Mouse (Mus musculus) G1E (cell line): Measurements from ENCODE around the gene Ttc7. TPM values are rescaled to one million over a fixed set of nuclear protein-coding genes. Genes with fewer than 3 reads are reported as not detected.

Experiments
- ATAC-seq: 2 replicates; pipeline ENCODE4 v1.8.0; 2016; ENCODE audit warnings: mild to moderate bottlenecking; ENCODE audit not compliant: insufficient number of reproducible peaks, poor library complexity, low FRiP score, severe bottlenecking; ENCODE audit errors: extremely low read depth
- DNase-seq: peaks from one replicate; pipeline ENCODE4 v3.0.0; 2012; ENCODE audit warnings: low spot score
- H3K27me3 ChIP-seq: 2 replicates; pipeline ENCODE4 v1.6.1; 2012; ENCODE audit warnings: mild to moderate bottlenecking, low read length, inconsistent platforms; ENCODE audit not compliant: insufficient read depth
- H3K36me3 ChIP-seq: replicated peaks from 2 replicates; pipeline ENCODE3; 2012; ENCODE audit warnings: mild to moderate bottlenecking, inconsistent platforms
- H3K4me1 ChIP-seq: 2 replicates; pipeline ENCODE4 v1.6.1; 2012; ENCODE audit warnings: low read depth, low read length, inconsistent platforms, mixed read lengths; ENCODE audit not compliant: insufficient read depth
- H3K4me3 ChIP-seq: 2 replicates; pipeline ENCODE4 v1.5.1; 2012; ENCODE audit warnings: low read depth, mild to moderate bottlenecking, inconsistent platforms, low read length, moderate library complexity, mixed read lengths
- H3K9me3 ChIP-seq: replicated peaks from 2 replicates; pipeline ENCODE4 v1.6.1; 2012; ENCODE audit warnings: inconsistent platforms
- CTCF ChIP-seq: IDR thresholded peaks from 2 replicates; pipeline ENCODE4 v1.5.1; 2012; ENCODE audit warnings: low read depth, low read length, inconsistent platforms, mixed read lengths
- GATA1 ChIP-seq: IDR thresholded peaks from 2 replicates; pipeline ENCODE4 v1.6.1; 2012; ENCODE audit warnings: borderline replicate concordance, low read length, inconsistent platforms, mixed read lengths
- GATA2 ChIP-seq: IDR thresholded peaks from 2 replicates; pipeline ENCODE4 v1.6.1; 2012; ENCODE audit warnings: low read depth, low read length, inconsistent platforms, borderline replicate concordance
- POLR2AphosphoS5 ChIP-seq: IDR thresholded peaks from 2 replicates; pipeline ENCODE4 v1.6.1; 2012; ENCODE audit warnings: low read depth, low read length, inconsistent platforms; ENCODE audit not compliant: insufficient replicate concordance
- TAL1 ChIP-seq: conservative IDR thresholded peaks from 2 replicates; pipeline ENCODE4 v1.6.1; 2012; ENCODE audit warnings: low read depth, low read length, inconsistent platforms, mixed read lengths
- polyA plus RNA-seq: library from polyadenylated mRNA; stranded (reverse); fragments of >175 nt; gene quantifications from 2 replicates; pipeline ENCODE4 v1.2.3, GENCODE M21; 2012
- total RNA-seq, 2 experiments: library from RNA; stranded (forward) in 1 of 2; stranded (reverse) in 1 of 2; fragments of 200-1000 nt in 1 of 2; fragments of >200 nt in 1 of 2; fragmentation: Nextera tagmentation in 1 of 2; gene quantifications; 2 replicates each; pipeline ENCODE4 v1.2.3; 2014 to 2017

Gene Ttc7
- total and polyA plus RNA-seq, 3 experiments: 19.6 to 43.5 (median 34.8) TPM

DNA sequence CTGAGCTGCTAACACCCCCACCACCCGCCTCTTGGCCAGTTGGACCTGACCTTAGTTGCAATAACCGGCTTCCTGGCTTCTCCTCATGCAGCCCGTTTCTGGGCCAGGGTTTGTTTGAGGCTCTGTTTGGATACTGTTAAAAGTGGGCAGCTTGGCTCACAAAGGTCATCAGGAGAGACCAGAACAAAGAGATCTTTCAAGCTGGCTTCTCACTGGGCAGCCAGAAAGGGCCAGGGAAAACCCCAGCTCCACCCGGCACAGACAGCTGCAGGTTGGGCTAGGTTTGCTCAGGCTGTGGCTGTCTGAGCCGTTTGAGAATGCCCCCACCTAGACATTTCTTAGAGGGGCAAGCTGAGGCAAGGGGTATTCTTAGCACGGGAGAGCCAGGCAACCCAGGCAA is 34.6 kb downstream of the Ttc7 start:
- H3K36me3 ChIP-seq: peaks cover 88% of the 10 kb centered on the region
- H3K27me3 ChIP-seq: no peaks in the 10 kb centered on the region
- DNase-seq (no peak), ATAC-seq (no peak)
- H3K4me1 ChIP-seq: peaks cover 16% of the 10 kb centered on the region
- H3K4me3 ChIP-seq: no peak overlapping the region
- H3K9me3 ChIP-seq: no peaks in the 10 kb centered on the region
- TF ChIP-seq TAL1: no peak
- no peak for TF ChIP-seq CTCF
- no peak for TF ChIP-seq POLR2AphosphoS5
- TF ChIP-seq GATA2: no peak
- TF ChIP-seq GATA1: no peak

GRCm38 (mm10) chr17:87317947-87318346 is 35.3 kb downstream of the Ttc7 start:
- H3K36me3 ChIP-seq: peaks cover 88% of the 10 kb centered on the region
- no peak overlapping the region for H3K4me3 ChIP-seq
- DNase-seq: no peak
- TF ChIP-seq CTCF (no peak), POLR2AphosphoS5 (no peak), GATA2 (no peak), TAL1 (no peak), GATA1 (no peak)
- ATAC-seq: no peak
- H3K4me1 ChIP-seq: peaks cover 16% of the 10 kb centered on the region
- H3K27me3 ChIP-seq: no peaks in the 10 kb centered on the region
- no peaks in the 10 kb centered on the region for H3K9me3 ChIP-seq

DNA sequence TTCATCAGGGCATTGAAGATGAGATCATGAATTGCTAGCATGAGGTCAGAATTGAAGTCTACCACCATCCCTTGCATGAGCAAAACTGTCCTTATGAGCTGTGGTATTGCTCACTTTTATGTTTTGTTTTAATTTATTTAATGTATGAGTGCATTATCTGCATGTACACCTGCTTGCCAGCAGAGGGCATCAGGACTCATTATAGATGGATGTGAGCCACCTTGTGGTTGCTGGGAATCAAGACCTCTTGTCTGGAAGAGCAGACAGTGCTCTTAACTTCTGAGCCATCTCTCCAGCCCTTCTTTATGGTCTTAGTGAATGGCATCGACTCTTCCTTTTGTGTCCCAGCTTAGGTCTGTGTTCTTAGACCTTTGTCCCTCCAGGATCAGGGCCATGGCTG is 39.0 kb downstream of the Ttc7 start:
- H3K27me3 ChIP-seq: no peaks in the 10 kb centered on the region
- peaks cover 89% of the 10 kb centered on the region for H3K36me3 ChIP-seq
- no peaks in the 10 kb centered on the region for H3K9me3 ChIP-seq
- TF ChIP-seq TAL1: no peak
- TF ChIP-seq POLR2AphosphoS5: no peak
- TF ChIP-seq CTCF: no peak
- TF ChIP-seq GATA2: no peak
- TF ChIP-seq GATA1: no peak
- ATAC-seq (peak; percentile 54; the same call in 1 of the 2 replicates), DNase-seq (no peak)
- no peak overlapping the region for H3K4me3 ChIP-seq
- H3K4me1 ChIP-seq: peaks cover 6% of the 10 kb centered on the region

GRCm38 (mm10) chr17:87323215-87323614 is 40.5 kb downstream of the Ttc7 start:
- peaks cover 87% of the 10 kb centered on the region for H3K36me3 ChIP-seq
- no peak for ATAC-seq

GRCm38 (mm10) chr17:87325501-87325900 is 42.8 kb downstream of the Ttc7 start:
- no peaks in the 10 kb centered on the region for H3K27me3 ChIP-seq
- no peaks in the 10 kb centered on the region for H3K9me3 ChIP-seq
- ATAC-seq: no peak
- peaks cover 13% of the 10 kb centered on the region for H3K4me1 ChIP-seq
- TF ChIP-seq CTCF: no peak
- no peak for TF ChIP-seq GATA2
- H3K4me3 ChIP-seq: no peak overlapping the region
- DNase-seq: no peak
- peaks cover 98% of the 10 kb centered on the region for H3K36me3 ChIP-seq

More at GRCm38 (mm10) chr17:87323215-87323614, 40.5 kb downstream of the Ttc7 start:
- no peak for DNase-seq
- no peak overlapping the region for H3K4me3 ChIP-seq
- H3K4me1 ChIP-seq: peaks cover 13% of the 10 kb centered on the region
- TF ChIP-seq GATA2 (no peak), TAL1 (no peak)
- no peaks in the 10 kb centered on the region for H3K27me3 ChIP-seq
- H3K9me3 ChIP-seq: no peaks in the 10 kb centered on the region

DNA sequence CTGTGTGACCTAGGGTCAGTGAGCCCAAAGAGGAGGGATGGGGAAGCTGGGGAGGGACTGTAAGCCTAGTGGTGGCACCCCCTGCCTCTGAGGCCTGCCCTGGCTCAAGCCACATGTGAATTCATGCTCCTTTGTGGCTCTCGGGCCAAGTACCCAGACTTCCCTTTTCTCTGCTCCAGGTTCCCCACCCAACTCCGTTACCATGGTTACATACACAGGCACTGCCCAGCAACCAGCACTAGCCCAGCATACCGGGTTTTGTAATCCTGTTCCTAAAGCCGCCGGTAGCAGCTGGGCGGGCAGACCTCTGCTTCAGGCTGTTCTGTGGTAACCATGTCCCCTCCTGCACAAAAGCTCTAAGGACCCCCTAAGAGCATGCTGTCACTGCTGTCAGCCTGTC is 44.3 kb downstream of the Ttc7 start:
- peaks cover 13% of the 10 kb centered on the region for H3K4me1 ChIP-seq

DNA sequence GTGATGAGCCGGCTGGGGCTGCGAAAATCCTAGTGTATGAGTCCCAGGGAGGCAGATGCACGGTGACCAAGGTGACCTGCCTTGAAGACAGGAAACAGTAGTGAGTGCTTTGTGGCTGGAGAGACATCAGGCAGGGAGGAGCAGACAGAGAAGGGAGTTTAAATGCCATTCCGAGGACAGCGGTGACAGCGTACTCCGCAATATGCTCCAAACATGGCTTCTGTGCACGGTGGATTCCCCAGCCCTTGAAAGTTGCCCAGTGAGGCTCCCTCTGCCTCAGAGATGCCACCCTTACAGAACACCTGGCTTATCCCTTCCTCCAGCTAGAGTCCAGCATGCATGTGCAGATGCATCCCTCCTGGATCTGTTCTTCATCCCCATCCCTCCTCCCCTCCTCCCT is 45.0 kb downstream of the Ttc7 start:
- no peak for ATAC-seq
- no peak for DNase-seq

More for the DNA sequence above, 44.3 kb downstream of the Ttc7 start:
- no peak overlapping the region for H3K4me3 ChIP-seq
- TF ChIP-seq POLR2AphosphoS5 (no peak), GATA1 (no peak), GATA2 (no peak), CTCF (no peak), TAL1 (no peak)
- no peaks in the 10 kb centered on the region for H3K9me3 ChIP-seq
- peak; percentile 40 for DNase-seq
- peak; percentile 78 for ATAC-seq
- no peaks in the 10 kb centered on the region for H3K27me3 ChIP-seq
- H3K36me3 ChIP-seq: peaks cover 98% of the 10 kb centered on the region

More for the DNA sequence above, 45.0 kb downstream of the Ttc7 start:
- no peaks in the 10 kb centered on the region for H3K27me3 ChIP-seq
- TF ChIP-seq GATA1: no peak
- no peak for TF ChIP-seq CTCF
- peaks cover 98% of the 10 kb centered on the region for H3K36me3 ChIP-seq
- H3K4me1 ChIP-seq: peaks cover 13% of the 10 kb centered on the region
- no peak overlapping the region for H3K4me3 ChIP-seq
- H3K9me3 ChIP-seq: no peaks in the 10 kb centered on the region
